8 mouse cellular contexts compared by ENCODE assay signal in genomic region chr3:57735511-57736370, GRCm38 (mm10). TPM values are rescaled to one million over a fixed set of nuclear protein-coding genes. Genes with fewer than 3 reads are reported as not detected.
DNase-seq lines count a peak whose midpoint lies in the region; ATAC-seq and TF ChIP-seq lines count a peak whose summit lies in the region.

Gene Rnf13, plus strand, starts transcription at chr3:57736062.

- H3K4me1 ChIP-seq in ES-E14 (ENCODE audit: control insufficient read depth in 2 of 2, insufficient read depth in 2 of 2, low read length in 2 of 2, poor library complexity in 1 of 2): peaks cover 4 to 13% of the 10 kb centered on the region in 2 experiments; a peak in 3 of 4 replicates
- peaks cover 23% of the 10 kb centered on the region for H3K4me1 ChIP-seq in forebrain, embryonic 15.5 days
- peaks cover 5% of the 10 kb centered on the region for H3K4me1 ChIP-seq in lung, adult 2 months (ENCODE audit: control insufficient read depth, insufficient read depth, low read length)

- intact Hi-C loops in heart, postnatal 25 days (cut with DNase I): loop anchor here (5.0 kb wide), 1 partner anchor 47 kb away; no protein-coding TSS in a partner anchor

- H3K4me3 ChIP-seq in ES-E14 (ENCODE audit: insufficient read depth in 1 of 2, low read depth in 1 of 2, low read length in 2 of 2, poor library complexity in 1 of 2, severe bottlenecking in 1 of 2): peak within 1 kb of the TSS; percentile 71 to 80
- peak within 1 kb of the TSS; percentile 77 for H3K4me3 ChIP-seq in forebrain, embryonic 15.5 days
- peak within 1 kb of the TSS; percentile 93 for H3K4me3 ChIP-seq in lung, adult 2 months (replicated peaks; ENCODE audit: extremely low read depth, low read depth, low read length)

- ATAC-seq in forebrain, embryonic 15.5 days (replicated peaks): peak; percentile 100
- ATAC-seq in neutrophil, adult 5-6 weeks (ENCODE audit: extremely low read depth, insufficient number of reproducible peaks, low FRiP score, poor library complexity, severe bottlenecking): peak; percentile 95

- WGBS in forebrain, embryonic 15.5 days: under 1% methylated on average over 59 of the region's 59 CpGs
- under 1% methylated on average over 59 of the region's 59 CpGs for WGBS in lung, adult 2 months

- peak; percentile 73; the same call in 1 of the 2 replicates for TF ChIP-seq POLR2A in lung, adult 2 months (IDR thresholded peaks at IDR 0.05; ENCODE audit: borderline replicate concordance, extremely low read depth, low read depth, low read length)

- in situ Hi-C loops in ES-E14 (cut with MboI; ENCODE audit: low sequenced_read_pairs in 2 of 2, unreplicated experiment in 2 of 2): no loop called here

- H3K27ac ChIP-seq in ES-E14 (ENCODE audit: insufficient read depth, low read depth, low read length, poor library complexity, severe bottlenecking): peak within 1 kb of the TSS; percentile 97
- peak within 1 kb of the TSS; percentile 94 for H3K27ac ChIP-seq in forebrain, embryonic 15.5 days (replicated peaks)

- peak; percentile 93 for DNase-seq in ES-E14 (ENCODE audit: low read depth, low spot score)
- DNase-seq in cerebellum, adult 11-12 months: peak; percentile 96
- DNase-seq in heart, postnatal 25 days (ENCODE audit: low spot score): peak; percentile 95
- DNase-seq in layer of hippocampus, adult 18-20 months (ENCODE audit: low spot score in 2 of 2): peak; percentile 97 to 99
- DNase-seq in lung, adult 2 months: peak; percentile 99
- peak; percentile 91 to 92 for DNase-seq in thymus, adult 18-20 months

- peak within 1 kb of the TSS; percentile 52 for H3K4me2 ChIP-seq in forebrain, embryonic 15.5 days (replicated peaks)

- no peaks in the 10 kb centered on the region for H3K27me3 ChIP-seq in forebrain, embryonic 15.5 days

- TF ChIP-seq CTCF in lung, adult 2 months (IDR thresholded peaks at IDR 0.05; ENCODE audit: insufficient read depth, low read length): no peak

- H3K36me3 ChIP-seq in ES-E14 (ENCODE audit: control insufficient read depth, insufficient read depth, low read length, poor library complexity, severe bottlenecking): no peaks in the 10 kb centered on the region
- H3K36me3 ChIP-seq in forebrain, embryonic 15.5 days: no peaks in the 10 kb centered on the region

- no peaks in the 10 kb centered on the region for H3K9me3 ChIP-seq in ES-E14 (ENCODE audit: control insufficient read depth, insufficient read depth, low read depth, low read length)
- H3K9me3 ChIP-seq in forebrain, embryonic 15.5 days: no peaks in the 10 kb centered on the region

- H3K9ac ChIP-seq in ES-E14 (ENCODE audit: insufficient read depth, low read depth, low read length, poor library complexity, severe bottlenecking): peak within 1 kb of the TSS; percentile 89
- peak within 1 kb of the TSS; percentile 72 for H3K9ac ChIP-seq in forebrain, embryonic 15.5 days (replicated peaks)

TF ChIP-seq in ES-E14, 5 proteins besides CTCF, POLR2A, EP300 and RAD21:
- TF ChIP-seq CHD2 (IDR thresholded peaks at IDR 0.05; ENCODE audit: low read depth, low read length): peak; percentile 90
- no peak for TF ChIP-seq ZNF384 (IDR thresholded peaks at IDR 0.05; ENCODE audit: low read depth, low read length)
- no peak for TF ChIP-seq ZC3H11A (IDR thresholded peaks at IDR 0.05; ENCODE audit: borderline replicate concordance, low read depth, low read length)
- peak; percentile 63; the same call in 1 of the 2 replicates for TF ChIP-seq HCFC1 (IDR thresholded peaks at IDR 0.05; ENCODE audit: borderline replicate concordance, insufficient read depth, low read length)
- TF ChIP-seq MAFK (IDR thresholded peaks at IDR 0.05; ENCODE audit: insufficient read depth, low read depth, low read length): no peak

RNA-seq across cellular contexts. Expression of gene Rnf13, which starts in this region (rescaled TPM):
- total RNA-seq in ES-E14 (2012; rRNA removed): 32.1 and 33.2 TPM in 2 replicates
- polyA plus RNA-seq in forebrain, embryonic 15.5 days (2015; fragmentation: Nextera tagmentation; extraction: Ambion mirVana): 82.0 and 86.1 TPM in 2 replicates
- 10 to 100 TPM; 61.4 to 67.8 TPM for total RNA-seq in heart, postnatal 25 days (2021)
- 100 to 1,000 TPM in 1 of 2 experiments, 10 to 100 TPM in 1; 92.0 to 112 TPM for total RNA-seq in layer of hippocampus, adult 18-20 months (2021)
- 46.5 and 74.5 TPM in 2 replicates for polyA plus RNA-seq in lung, adult 2 months (2012; rRNA removed)
- total RNA-seq in neutrophil, adult 5-6 weeks (2017): 165 and 192 TPM in 2 replicates

Comparison
In these comparisons a context has a peak if more than half of its experiments do, and no peak if none do; other contexts are left out.
1. Peak in every context shown above with its lines: DNase-seq, ATAC-seq, H3K4me3 ChIP-seq and H3K27ac ChIP-seq.